Mouse (Mus musculus) liver, postnatal 0 days (tissue): Measurements from ENCODE around the gene Fhad1. TPM values are rescaled to one million over a fixed set of nuclear protein-coding genes. Genes with fewer than 3 reads are reported as not detected.

ENCODE experiments used
- ATAC-seq: fragments of 200-750 bp; cut with Nextera tagmentation; 2 replicates; pipeline ENCODE4 v1.8.0; 2017; ENCODE audit warnings: mild to moderate bottlenecking, moderate library complexity
- DNase-seq: peaks from one replicate; pipeline ENCODE4 v3.0.0-alpha.2; 2016
- H3K27ac ChIP-seq: fragments of 300-500 bp; sonication (generic); 2 replicates; pipeline ENCODE4 v1.5.1; 2014; ENCODE audit warnings: antibody characterized with exemption, moderate library complexity, mild to moderate bottlenecking, low read depth
- H3K27me3 ChIP-seq: fragments of 300-500 bp; sonication (generic); 2 replicates; pipeline ENCODE4 v1.6.1; 2014; ENCODE audit warnings: low read length, control low read depth, mixed read lengths; ENCODE audit not compliant: insufficient read depth
- H3K36me3 ChIP-seq: fragments of 300-500 bp; sonication (generic); replicated peaks from 2 replicates; pipeline ENCODE4 v1.6.1; 2014; ENCODE audit warnings: mild to moderate bottlenecking, control low read depth, low read length, moderate library complexity, mixed read lengths; ENCODE audit not compliant: insufficient read depth
- H3K4me1 ChIP-seq: fragments of 300-500 bp; sonication (generic); 2 replicates; pipeline ENCODE4 v1.6.1; 2014; ENCODE audit warnings: antibody characterized with exemption, mild to moderate bottlenecking, control low read depth; ENCODE audit not compliant: insufficient read depth
- H3K4me2 ChIP-seq: fragments of 300-500 bp; sonication (generic); 2 replicates; pipeline ENCODE4 v1.6.1; 2014; ENCODE audit warnings: low read depth, mild to moderate bottlenecking, low read length, moderate library complexity, mixed read lengths
- H3K4me3 ChIP-seq: fragments of 300-500 bp; sonication (generic); 2 replicates; pipeline ENCODE4 v1.5.1; 2014; ENCODE audit warnings: low read depth, low read length
- H3K9ac ChIP-seq: fragments of 300-500 bp; sonication (generic); replicated peaks from 2 replicates; pipeline ENCODE4 v1.6.1; 2014; ENCODE audit warnings: mild to moderate bottlenecking, moderate library complexity
- H3K9me3 ChIP-seq: fragments of 300-500 bp; sonication (generic); 2 replicates; pipeline ENCODE4 v1.6.1; 2016; ENCODE audit warnings: mild to moderate bottlenecking, control low read depth, low read length, mixed read lengths
- CTCF ChIP-seq: sonication (generic); IDR thresholded peaks from 2 replicates; pipeline ENCODE4 v1.5.1; 2016; ENCODE audit warnings: antibody characterized with exemption, low read depth
- EP300 ChIP-seq: IDR thresholded peaks from 2 replicates; pipeline ENCODE4 v1.6.1; 2016; ENCODE audit warnings: antibody characterized with exemption, low read depth, mild to moderate bottlenecking
- WGBS: fragments of 180-500 bp; shearing (Covaris S2); extraction: QIAGEN DNeasy Blood & Tissue Kit; methylation state at CpG from one replicate; pipeline ENCODE4 v1.1.7; 2014; ENCODE audit not compliant: insufficient replicate concordance; 5-methylcytosine and 5-hydroxymethylcytosine counted together
- polyA plus RNA-seq: library from polyadenylated mRNA; unstranded; fragments of >200 nt; fragmentation: Nextera tagmentation; extraction: Ambion mirVana; gene quantifications from 2 replicates; pipeline ENCODE4 v1.2.1, GENCODE M21; 2015

Gene Fhad1
- 0.71 and 1.0 TPM in 2 replicates for polyA plus RNA-seq

DNA sequence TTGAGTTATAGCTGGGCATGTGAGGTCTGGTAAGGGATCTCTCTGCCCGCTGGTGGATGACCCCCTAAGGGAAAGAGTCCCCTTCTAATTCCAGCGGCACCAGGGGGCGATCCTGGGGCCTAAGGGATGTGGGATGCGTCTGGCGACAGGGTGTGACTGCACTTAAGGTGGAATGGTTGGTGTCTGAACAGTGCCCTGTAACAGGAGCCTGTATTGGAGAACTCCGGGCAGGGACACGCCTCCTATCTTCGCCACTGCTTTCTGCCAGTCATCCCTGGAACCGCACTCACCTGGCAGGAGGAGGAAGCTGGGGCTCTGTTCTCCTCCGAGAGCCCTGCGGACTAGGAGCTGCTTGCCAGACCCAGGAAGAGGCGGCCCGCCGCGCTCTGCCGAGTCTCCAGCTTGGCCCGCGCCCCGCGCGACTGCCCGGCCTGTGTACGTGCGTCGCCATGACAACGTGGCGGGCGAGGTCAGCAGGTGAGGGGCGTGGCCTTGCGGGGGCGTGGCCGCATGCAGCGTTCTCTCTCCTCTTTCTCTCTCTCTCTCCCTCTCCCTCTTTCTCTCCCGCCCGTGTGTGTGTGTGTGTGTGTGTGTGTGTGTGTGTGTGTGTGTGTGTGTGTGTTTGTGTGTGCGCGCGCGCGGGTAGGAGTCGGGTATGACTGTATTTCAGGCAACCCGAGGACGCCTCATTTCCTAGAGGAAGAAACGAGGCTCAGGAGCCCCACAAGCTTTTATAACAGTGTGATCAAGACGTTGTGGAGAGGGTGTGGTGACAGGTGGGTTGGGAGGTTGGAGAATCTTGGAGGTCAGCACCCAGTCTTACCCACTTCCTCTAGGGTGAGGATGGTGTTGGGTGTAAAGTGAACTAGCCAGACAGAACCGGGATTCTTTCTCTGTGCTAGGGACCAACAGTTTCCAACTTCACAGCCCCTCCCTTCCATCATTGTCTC is at the start of gene Fhad1:
Fhad1 (minus strand) TSS at position 424 of the 950 bp plus-strand sequence.
- H3K27me3 ChIP-seq = peaks cover 10% of the 10 kb centered on the region
- H3K4me1 ChIP-seq = peaks cover 21% of the 10 kb centered on the region
- H3K36me3 ChIP-seq = no peaks in the 10 kb centered on the region
- peak within 1 kb of the TSS; percentile 42 for H3K4me3 ChIP-seq
- no peak within 1 kb of the TSS for H3K27ac ChIP-seq
- H3K9ac ChIP-seq = no peak within 1 kb of the TSS
- no peak for TF ChIP-seq EP300
- TF ChIP-seq CTCF = 0 out of 2 replicates have a peak, but pooled peaks have one; percentile 4
- peak; percentile 78 for ATAC-seq
- peak; percentile 88 for DNase-seq
- peak within 1 kb of the TSS; percentile 77 for H3K4me2 ChIP-seq
- 3% methylated on average over 39 of the region's 46 CpGs for WGBS
- H3K9me3 ChIP-seq = no peaks in the 10 kb centered on the region

DNA sequence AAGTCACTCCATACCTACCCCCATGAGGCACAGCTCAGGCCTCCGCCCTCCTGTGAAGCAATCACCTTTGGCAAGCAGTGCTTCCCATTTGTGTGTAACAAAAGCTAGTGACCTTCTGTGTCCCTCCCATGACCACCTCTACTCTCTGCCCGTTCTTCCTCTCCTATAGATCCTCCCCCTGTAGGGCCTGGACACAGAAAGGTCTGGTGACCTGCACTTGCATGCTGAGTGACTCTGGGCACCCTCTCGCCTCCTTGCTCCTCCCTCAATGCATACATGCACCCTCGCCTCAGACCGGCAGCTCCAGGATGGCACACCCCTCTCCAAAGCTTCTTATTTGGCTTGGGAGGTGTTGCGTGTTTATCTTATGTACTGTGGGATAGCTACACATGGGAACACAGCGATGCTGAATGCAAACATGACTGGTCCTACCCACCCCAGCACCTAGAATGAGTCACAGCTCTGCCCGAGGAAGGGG is 48.2 kb upstream of the Fhad1 start:
- H3K36me3 ChIP-seq = no peaks in the 10 kb centered on the region
- no peak overlapping the region for H3K4me3 ChIP-seq
- peaks cover 40% of the 10 kb centered on the region for H3K4me1 ChIP-seq
- H3K9me3 ChIP-seq = no peaks in the 10 kb centered on the region
- DNase-seq (peak; percentile 77), ATAC-seq (peak; percentile 91)
- H3K9ac ChIP-seq = no peak overlapping the region
- 54% methylated on average over 8 of the region's 8 CpGs for WGBS
- peak overlapping the region; percentile 70 for H3K27ac ChIP-seq
- H3K27me3 ChIP-seq = no peaks in the 10 kb centered on the region
- no peak overlapping the region for H3K4me2 ChIP-seq
- no peak for TF ChIP-seq EP300
- no peak for TF ChIP-seq CTCF

DNA sequence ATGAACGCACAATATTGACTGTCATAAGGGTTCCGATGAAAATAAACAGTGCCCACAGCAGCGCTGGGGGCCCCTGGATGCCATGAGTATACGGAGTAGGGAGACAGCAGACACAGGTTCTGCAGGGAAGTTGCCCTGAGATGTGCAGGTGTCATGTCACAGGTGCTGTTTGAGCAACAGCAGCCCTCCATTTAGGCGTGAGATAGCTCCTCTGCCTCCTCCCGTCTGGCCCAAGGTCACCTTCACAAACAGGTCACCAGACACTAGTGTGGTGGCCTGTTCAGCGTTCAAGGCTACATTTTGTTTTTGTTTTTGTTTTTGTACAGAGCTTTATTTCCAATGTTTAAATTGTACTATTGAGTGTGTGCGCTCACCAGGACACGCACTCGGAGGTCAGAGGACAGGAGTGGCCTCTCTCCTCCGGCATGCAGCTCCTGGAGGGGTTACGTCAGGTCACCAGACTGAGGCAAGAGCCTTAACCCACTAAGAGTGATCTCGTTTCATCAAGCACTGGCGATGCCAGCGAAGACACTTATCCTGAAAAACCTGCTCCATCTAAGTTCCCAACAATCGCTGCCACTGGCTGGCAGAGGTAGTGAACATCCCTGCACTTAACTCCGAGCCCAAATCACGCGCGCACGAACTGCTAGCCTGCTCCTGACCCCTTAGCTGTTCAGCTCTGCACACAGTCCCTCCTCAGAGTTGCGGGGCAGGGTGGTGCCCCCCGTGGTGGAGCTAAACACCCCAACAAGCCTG is 46.8 kb upstream of the Fhad1 start:
- H3K4me1 ChIP-seq = peaks cover 40% of the 10 kb centered on the region
- 73% methylated on average over 23 of the region's 23 CpGs for WGBS
- DNase-seq (no peak), ATAC-seq (no peak)
- H3K4me3 ChIP-seq = no peak overlapping the region
- no peaks in the 10 kb centered on the region for H3K27me3 ChIP-seq
- no peak overlapping the region for H3K9ac ChIP-seq
- H3K27ac ChIP-seq = peak overlapping the region; percentile 55
- no peak for TF ChIP-seq EP300
- TF ChIP-seq CTCF = no peak
- no peak overlapping the region for H3K4me2 ChIP-seq
- no peaks in the 10 kb centered on the region for H3K9me3 ChIP-seq
- no peaks in the 10 kb centered on the region for H3K36me3 ChIP-seq

DNA sequence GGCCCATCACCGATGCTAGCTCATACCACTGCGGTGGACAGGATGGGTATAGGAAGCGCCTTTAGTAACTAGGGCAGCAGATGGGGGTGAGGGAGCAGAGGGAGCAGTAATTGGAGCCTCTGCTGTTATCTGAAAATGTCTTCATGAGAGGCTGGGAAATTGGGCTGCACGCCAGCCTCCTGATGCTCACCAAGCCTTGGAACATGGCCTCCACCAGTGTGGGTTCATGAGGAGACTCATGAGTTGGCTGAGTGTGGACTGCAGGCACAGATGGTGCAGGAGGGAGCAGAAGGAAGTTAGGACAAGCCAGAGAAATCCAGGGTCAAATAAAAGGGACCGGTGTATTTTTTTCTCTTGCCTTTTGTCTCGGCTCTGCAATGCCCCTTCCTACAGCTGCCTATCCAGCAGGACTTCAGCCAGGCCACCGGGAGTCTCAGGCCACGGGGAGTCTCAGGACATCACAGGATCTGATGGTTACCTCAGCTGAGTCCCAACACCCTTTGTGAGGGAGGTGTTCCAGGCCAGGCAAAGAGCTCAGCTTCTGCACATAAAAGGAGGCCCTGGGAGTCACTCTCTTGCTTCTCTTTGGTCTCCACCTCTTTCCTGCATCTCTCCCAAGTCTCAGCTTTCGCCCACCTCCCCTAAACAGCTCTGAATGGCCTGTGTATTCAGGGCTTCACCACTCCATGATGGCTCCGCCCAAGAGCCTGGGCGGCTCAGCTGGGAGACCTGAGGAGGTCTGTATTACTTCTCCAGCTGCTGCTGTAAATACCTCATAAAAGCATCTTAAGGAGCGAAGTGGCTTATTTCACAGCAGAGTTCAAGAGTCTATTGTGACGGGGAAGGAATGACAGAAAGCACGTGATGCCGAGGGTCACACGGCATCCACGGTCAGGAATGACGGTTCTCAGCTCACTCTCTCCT is 45.8 kb upstream of the Fhad1 start:
- no peak for DNase-seq
- no peak for TF ChIP-seq CTCF
- TF ChIP-seq EP300 = no peak
- WGBS = 71% methylated on average over 18 of the region's 18 CpGs
- H3K27ac ChIP-seq = peak overlapping the region; percentile 55; the same call in 1 of the 2 replicates
- no peak overlapping the region for H3K4me3 ChIP-seq
- H3K4me1 ChIP-seq = peaks cover 37% of the 10 kb centered on the region
- no peaks in the 10 kb centered on the region for H3K9me3 ChIP-seq
- H3K4me2 ChIP-seq = no peak overlapping the region
- H3K36me3 ChIP-seq = no peaks in the 10 kb centered on the region
- ATAC-seq = no peak
- H3K9ac ChIP-seq = no peak overlapping the region
- H3K27me3 ChIP-seq = no peaks in the 10 kb centered on the region

DNA sequence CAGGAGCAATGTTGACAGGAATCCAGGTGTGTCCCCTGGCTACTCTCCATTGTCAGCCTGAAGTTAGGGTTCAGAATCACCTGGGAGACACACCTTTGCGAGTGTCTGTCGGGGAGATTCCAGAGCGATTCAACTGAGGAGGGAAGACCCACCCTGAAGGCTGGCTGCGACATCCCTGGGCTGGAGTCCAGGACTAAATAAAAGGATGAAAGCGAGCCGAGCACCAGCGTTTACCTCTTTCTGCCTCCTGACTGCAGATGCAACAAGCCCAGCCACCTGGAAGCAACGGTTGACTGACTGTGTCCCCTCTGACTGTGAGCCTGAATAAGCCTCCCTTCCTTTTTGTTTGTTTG is 44.9 kb upstream of the Fhad1 start:
- Histone ChIP-seq H3K36me3 (no peaks in the 10 kb centered on the region), H3K27ac (no peak overlapping the region), H3K9me3 (no peaks in the 10 kb centered on the region), H3K9ac (no peak overlapping the region), H3K4me1 (peaks cover 28% of the 10 kb centered on the region), H3K27me3 (no peaks in the 10 kb centered on the region), H3K4me3 (no peak overlapping the region), H3K4me2 (no peak overlapping the region)
- TF ChIP-seq EP300 (no peak), CTCF (no peak)
- ATAC-seq = no peak
- 81% methylated on average over 8 of the region's 8 CpGs for WGBS
- DNase-seq = no peak
